Mouse (Mus musculus) cerebellum, postnatal 14 days (tissue): Measurements from ENCODE around the gene Dnah2.
A peak's percentile ranks its signal among the peaks of the same experiment; 100 is the strongest.

ENCODE experiments used
- DNase-seq, 2 experiments: peaks; one replicate each; pipeline ENCODE4 v3.0.0; 2021; ENCODE audit warnings: mixed read lengths in 2 of 2

Dnah2 gene

DNA sequence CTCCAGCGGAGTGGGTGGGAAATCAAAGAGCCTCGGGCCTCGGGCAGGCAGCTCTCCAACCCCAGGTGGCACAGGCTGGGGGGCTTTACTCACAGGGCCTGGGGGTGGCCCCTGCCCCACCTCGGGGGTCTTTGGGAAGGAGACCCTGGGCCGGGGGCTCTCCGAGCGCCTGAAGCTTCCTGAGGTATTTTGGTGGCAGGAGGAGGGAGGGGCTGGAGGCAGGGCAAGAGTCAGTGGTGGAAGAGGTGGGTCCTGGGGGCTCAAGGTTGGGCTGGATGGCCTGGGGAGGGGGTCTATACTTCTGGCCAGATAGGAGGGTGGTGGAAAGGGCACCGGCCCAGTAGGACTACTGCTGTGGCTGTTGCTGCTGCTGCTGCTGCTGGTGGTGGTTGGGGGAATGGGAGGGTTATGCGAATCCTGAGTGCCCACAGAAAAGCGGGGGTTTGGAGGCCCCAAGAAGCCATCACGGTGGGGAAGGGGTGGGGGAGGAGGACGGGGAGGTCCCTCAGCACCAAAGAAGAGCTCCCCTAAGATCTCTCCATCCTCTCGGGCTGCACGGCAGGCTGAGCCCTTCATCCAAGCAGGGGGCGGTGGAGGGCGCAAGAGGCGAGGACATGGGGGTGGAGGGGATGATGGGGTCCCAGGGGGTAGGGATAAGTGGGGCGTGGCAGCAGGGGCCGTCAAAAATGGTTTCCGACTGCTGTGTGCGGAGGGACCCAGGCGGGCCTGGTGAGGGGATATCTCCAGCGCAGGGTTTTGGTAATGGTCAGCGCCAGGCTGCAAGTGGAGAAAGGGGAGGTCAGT is 143.3 kb downstream of the Dnah2 start:
- peak in 1 of 2 experiments; percentile 26 for DNase-seq

DNA sequence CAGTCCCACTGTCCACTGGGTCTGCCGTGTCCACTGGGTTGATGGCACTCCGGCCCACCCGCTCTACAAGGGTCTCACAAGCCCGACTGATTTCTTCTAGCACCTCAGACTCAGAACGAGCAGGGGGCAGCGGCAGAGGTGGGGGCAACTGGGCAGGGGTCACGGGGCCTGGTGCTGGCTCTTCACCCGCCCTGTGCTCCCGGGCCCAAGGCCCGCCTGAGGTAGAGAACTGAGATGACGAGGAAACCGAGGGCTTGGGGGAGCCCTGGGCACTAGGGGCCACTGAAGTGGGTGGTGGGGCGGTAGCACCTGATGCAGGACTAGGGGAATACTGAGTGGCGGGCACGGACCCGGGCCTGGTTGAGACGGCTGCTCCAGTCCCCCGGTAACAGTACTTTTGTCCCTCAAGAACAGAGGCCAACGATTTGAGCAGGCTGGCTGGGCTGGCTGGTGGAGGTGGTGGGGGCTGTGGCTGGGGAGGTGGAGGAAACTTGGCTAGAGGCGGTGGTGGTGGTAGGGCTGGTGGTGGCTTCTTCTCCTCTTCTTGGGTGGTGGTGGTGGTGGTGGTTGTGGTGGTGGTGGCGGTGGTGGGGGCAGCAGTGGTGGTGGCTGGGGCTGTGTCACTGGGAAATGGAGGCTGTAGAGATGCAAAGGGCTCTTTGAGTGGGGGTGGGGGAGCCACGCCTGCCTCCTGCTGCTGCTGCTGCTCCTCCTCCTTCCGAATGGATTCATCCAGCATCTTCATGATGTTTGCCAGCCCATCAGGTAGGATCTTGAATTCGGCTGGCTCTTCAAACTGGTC is 144.1 kb downstream of the Dnah2 start:
- peak; percentile 15 to 42 for DNase-seq

DNA sequence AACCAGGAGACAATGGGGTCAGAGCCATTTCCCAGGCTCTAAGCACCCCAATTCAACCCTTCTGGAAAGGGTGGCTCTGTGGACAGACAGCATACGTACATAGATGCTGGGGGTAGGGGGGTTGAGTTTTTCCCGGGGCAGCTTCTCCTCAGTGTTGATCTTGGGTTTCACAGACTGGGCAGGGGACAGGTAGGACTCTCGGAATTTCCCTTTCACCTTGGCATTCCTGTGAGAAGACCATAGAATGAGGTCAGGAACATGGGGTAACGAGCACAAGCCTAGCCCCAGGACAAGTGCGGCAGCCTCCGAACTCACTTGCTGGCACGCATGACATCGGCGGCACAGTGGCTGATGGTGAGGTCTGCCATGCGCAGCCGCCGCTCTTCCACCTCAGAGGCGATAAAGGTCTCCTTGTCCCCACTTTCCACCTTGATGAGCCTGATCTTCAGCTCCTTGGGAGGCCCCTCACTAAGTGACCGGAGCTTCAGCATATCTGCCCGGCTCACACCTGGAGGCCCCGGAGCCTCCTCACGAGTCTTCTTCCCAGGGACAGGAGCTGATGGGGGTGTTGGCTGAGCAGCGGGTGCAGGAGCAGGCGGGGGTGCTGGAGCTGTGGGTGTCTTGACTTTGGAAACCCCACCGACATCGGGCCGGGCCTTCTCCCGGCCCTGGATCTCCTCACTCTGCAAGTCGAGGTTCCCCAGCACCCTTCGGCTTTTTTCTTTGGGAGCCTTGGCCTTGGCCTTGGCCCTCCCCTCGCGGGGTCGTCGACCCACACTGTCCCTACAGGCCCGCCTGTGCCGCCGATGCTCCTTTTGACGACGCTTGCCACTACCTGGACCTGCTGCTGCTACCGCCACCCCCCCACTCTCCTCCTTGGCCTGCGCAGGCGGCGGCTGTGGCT is 145.0 kb downstream of the Dnah2 start:
- DNase-seq: peak in 1 of 2 experiments; percentile 25

DNA sequence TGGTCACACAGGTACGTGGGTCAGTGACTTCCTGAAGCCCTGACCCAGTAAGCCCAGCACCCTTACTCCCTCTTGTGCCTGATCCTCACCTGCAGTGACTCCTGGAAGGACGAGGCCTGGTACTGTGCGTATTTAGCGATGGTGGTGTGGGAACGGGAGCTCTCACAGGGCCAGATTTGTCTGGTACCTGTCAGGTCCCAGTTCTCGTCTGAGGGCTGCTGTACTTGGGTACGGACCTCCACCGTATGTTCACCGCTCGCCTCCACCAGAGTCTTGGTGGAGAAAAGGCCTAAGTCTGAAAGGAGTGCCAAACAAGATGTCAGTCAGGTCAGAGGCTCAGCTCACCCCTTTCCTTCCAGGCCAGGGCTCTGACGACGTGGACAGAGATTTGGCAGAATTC is 146.9 kb downstream of the Dnah2 start:
- no peak for DNase-seq

DNA sequence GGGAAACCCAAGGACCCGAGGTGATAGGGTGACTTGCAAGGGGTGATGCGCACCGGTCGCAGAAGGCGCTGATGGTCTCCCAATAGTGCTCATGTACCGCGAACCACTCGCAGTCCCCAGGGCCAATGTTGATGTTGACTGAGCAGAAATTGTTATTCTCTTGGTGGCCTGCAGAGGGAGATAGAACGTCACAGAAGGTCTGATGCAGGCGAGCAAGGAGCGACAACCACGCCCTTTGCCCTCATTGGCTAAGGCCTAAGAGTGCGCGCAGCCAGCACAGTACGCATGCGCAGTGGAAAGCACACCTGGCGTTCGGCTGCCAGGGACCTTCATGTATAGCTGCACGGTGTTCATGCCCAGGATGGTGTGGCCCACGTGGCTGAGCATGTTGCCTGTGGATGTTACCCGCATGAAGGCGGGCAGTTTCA is 147.7 kb downstream of the Dnah2 start:
- peak; percentile 95 for DNase-seq

DNA sequence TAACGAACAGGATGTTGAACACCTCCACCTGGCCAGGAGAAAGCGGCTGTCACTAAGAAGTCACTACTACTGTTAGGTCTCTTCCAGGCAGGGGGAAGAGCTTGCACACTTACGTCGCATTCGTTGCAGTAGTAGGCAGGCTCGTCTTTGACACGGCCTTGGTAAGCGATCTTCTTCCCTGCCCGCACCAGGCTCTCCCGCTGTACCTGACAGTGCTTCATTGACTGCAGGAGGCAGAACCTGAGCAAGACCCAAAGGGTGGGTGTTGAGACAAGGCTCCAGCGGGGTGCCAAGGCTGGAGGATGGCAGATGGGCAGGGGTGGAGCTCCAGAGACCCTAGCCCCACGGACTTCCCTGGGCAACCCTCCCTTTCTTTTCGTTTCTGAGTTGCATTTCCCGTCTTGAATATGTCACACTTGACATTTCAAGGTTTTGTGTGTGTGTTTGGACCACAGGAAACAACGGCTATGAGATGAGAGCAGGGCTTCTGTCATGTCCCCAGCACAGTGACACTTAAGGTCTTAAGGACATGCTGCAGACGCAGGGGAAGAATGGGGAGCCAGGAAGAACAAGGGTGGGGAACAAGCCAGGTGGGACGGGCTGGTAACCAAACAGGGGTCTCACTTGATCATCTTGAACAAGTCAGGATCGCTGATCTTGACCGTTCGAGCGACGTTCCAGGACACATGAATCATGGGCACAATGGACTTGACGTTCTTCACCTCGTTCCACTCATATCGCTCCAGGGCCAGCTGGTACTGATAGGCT is 148.6 kb downstream of the Dnah2 start:
- DNase-seq: peak; percentile 33 to 39

DNA sequence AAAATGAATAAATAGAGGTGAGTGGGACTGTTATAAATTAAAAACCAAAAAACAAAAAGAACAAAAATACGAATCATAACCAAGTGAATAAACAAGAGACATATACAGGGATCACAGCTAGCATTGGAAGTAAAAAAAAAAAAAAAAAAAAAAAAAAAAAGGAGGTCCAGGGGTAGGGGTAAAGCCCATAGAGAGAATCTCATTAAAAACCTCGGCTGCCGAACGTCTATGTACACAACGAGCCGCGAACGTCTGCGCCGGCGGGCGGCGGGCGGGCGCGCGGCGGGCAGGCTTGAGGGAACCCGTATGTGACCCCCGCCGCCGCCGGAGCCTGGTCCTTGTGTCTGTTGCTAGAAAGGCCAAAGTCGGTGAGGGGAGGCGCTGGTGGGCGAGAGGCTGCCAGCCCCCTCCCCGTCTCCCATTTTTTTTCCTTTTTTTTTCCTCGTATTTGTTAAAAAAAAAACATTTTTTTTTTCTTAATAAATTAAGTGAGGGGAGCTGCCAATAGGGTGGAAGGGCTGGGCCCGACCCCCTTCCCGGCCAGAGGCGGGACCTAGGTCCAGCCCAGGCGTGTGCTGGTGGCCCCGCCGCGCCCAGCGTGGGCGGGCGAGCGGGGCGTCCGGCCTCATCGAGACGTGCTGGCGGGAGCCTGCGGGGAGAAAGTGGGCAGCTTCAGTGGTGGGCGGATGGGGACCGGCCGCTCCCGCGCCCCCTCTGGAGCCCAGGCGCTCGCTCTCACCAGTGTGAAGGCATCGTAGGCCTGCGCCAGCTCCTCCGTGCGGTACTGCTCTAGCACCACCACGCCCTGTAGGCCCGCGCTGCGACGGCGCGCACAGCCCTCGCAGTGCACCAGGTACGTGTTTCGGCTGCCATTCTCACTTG is 149.5 kb downstream of the Dnah2 start:
- peak; percentile 28 to 45 for DNase-seq

DNA sequence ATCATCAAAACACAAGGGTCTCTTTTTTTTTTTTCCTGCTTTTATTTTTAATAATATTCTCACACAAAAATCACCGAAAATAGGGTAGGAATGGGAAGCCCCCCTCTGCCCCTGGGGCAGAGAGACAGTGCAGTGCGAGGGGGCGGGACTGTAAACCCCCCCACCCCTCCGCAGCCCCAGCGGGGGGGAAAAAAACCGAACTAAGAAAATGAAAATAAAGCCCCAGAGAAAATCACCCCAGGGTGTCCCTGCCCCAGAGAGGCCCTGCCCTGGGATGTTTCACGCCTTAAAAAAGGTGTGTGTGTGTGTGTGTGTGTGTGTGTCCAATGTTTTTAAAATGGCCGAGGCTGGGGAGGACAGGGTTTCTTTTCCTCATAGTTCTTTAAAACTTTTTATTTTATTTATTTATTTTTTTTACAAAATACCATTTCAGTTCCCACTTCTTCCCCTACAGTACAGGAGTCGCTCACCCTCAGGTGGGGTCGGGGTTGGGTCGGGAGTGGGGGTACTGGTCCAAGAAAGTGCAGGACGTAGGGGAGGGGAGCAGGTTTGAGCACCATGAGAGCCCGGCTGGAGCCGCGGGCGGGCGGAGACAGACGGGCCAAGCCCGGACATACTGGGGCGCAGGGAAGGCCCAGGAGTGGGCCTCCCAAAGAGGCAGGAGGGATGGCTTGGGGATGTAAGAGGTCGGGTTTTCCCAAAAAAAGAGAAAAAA is 150.3 kb downstream of the Dnah2 start:
- DNase-seq: peak; percentile 36 to 45

DNA sequence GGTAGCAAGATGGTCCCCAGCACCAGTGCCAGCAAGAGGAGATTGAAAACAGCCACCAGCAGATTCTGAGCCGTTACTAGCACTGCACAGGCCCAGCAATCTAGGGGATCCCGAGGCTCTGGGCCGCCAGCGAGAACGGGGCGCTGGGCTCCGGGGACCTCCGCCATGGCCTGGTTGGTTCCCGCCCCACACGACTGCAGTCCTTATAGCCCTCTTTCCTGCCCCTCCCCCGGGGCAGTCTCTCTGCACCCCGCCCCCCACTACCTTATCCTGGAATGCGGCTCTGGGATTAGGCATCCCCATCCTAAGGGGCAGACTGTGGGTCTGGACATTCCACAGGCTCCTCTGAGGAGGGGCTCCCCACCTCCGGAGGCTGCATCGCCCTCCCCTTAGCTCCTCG is 150.9 kb downstream of the Dnah2 start, which contains the start of gene Tmem88:
Gene Tmem88 (minus strand): TSS at position 176 of the 400 bp plus-strand sequence.
- DNase-seq: peak; percentile 42 to 53

DNA sequence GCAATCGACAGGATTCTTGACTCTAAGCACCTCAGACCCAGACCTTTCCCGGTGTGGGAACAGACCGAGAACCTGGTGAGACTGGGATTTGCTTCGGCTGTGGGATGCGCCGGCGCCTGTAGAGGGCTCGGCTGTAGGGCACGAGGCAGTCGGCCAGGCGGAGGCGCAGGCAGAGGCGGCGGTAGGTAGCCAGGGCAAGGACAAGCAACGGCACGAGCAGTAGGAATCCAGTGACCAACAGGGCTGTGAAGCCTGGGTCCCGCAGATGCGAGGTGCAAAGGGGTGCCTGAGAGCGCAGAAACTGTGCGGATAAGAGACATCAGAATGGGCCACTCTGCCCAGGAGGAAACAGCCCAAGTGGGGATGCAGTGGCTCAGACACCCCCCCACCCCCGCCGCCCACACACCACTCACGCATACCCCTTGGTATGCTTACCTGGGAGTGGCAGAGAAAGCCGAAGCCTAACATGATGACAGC is 151.3 kb downstream of the Dnah2 start:
- DNase-seq: peak; percentile 54 to 67

DNA sequence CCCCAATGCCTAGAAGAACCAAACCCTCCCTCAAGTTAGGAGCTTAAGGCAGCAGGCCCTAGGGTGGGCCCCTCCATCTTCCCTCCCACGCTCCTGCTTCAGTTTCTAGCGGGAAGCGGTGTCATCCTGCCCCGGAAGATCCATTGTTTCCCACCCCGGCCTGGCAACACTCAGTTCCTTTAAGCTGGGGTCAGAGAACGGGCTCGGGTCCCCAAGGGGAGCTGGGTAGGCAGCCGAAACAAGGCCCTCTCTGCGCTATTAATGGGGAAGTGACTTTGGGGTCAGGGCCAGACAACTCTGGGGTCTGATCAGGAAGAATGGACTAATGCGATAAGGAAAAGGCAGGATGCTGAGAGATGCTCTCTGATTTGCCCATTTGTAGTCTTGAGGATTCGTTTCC is 152.1 kb downstream of the Dnah2 start:
- peak; percentile 31 to 41 for DNase-seq

DNA sequence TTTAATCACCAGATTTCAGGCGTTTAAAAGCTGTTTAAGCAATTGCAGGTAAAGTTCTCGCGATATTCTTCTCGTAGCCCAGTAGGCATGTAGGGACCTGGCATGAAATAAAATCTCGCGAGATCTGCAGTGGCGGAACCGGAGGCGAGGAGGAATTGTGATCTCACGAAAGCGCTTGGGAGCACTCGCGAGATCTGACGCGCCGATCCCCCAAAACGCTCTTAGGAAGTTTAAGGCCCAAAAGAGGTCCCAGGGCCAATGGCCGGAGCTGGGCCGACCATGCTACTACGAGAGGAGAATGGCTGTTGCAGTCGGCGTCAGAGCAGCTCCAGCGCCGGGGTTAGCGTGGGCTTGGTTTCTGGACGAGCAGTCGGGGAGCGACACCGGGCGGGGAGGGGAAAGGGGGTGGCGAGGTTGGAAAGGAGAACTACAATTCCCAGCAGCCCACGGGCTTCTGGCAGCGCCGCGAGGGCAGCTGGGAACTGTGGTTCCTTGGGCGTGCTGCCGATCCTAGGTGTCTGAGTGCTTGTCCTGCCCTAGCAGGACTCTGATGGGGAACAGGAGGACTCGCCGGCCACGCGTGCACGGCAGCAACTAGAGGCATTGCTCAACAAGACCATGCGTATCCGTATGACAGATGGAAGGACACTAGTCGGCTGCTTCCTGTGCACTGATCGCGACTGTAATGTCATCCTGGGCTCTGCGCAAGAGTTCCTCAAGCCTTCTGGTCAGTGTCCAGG is 153.1 kb downstream of the Dnah2 start:
- peak; percentile 94 to 97 for DNase-seq

DNA sequence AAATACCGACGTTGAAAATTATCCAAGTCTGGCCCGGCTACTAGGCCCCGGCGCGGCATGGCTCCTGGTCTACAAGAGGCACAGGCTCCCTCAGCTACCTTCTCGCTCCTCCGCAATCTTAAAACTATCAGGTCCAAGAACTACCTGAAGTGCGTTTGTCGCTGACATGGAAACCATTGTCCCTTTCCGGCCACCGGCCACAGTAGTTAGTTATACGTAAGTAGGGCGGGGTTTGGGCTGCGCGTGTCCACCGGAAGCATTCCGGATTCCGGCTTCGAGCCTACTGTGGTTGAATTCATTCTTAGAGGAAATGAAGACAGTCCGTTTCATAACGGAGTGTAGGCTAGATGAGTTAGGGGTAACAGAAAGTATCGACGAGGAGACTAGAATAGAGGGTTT is 153.7 kb downstream of the Dnah2 start, which contains the start of the genes Naa38 and Cyb5d1:
Gene Naa38 (plus strand): TSS at position 253 of the 399 bp plus-strand sequence.
Gene Cyb5d1 (minus strand): TSS at position 397 of the 399 bp plus-strand sequence.
- peak; percentile 91 to 93 for DNase-seq

DNA sequence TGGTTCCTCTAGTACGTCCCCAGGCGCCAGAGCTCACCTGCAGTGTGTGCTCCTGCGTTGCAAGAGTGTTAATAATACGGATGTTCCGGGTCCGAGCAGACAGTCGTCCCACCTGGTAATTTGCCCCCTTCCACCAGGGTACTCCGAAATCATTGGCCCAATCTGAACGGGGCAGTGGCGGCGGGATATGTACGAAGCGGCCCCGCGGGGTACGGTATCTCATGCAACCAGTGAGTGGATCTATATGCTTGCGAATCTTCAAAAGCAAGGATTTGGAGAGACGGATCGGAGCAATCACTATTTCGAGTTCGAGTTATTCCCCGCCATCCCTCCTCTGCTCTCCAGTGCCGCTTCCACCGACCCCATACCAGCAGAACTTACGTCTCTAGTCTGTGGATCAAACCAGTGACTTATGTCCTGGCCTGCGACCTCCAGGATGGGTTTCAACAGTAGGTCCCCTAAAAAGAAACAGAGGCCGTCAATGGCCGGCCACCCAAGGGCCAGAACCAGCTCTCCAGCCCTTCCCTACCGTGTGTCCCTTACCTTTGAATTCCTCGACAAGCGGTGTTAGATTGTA is 154.2 kb downstream of the Dnah2 start:
- DNase-seq: peak in 1 of 2 experiments; percentile 45

DNA sequence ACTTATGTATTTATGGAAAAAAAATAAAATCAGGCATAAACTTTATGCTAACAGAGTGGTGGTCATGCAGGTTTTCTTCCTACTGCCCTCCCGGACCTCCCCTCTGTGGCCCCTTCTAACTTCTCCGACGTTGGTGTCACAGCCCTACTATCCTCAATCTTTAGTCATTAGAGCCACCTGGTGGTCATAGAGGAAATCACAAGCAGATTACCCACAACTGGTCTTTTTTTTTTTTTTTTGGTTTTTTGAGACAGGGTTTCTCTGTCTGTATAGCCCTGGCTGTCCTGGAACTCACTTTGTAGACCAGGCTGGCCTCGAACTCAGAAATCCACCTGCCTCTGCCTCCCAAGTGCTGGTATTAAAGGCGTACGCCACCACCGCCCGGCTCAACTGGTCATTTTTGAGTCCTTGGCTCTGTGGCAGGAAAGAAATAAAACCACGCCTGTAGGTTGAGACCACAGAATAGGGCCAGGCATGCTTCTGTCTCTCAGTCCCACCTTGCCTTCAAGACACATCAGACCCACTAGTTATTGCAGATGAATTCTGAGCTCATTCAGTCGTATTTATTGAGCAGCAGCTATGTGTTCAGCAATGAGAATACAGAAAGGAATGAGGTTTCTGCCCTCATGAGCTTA is 158.4 kb downstream of the Dnah2 start:
- peak; percentile 88 to 90 for DNase-seq

DNA sequence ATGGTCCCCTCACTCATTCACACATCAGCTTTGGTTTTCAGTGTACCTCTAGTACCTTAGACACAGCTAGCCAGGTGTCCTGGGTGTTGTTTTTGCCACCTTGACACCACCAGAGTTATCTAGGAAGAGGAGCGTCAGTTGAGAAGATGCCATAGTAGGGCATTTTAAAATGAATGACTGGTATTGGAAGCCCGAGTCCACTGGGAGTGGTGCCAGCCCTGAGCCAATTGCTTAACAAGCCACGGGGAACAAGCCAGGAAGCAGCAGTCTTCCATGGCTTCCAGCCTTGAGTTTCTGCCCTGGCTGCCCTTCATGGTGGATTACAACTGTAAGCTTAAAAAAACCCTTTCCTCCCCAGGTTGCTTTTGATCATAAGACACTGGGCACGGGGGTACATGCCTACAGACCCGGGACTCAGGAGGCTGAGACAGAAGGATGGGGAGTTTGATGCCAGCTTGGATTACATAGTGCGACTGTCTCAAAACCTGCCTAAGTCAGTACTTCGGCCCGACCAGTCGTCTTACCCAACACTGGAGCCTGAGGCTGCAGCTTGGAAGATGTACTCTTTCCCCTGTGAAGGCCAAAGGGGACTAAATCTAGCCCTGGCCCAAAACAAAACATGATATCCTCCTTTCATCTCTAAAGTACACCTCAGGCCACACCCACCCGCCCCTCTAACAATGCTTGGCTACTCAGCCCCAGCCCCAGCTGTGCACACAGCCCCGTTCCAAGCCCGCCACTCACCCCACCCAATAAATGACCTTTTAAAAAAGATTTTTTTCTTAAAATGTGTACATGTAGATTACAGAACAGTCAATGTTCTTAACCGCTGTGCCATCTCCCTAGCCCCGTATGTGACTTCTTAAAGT is 159.1 kb downstream of the Dnah2 start:
- peak; percentile 78 to 82 for DNase-seq

DNA sequence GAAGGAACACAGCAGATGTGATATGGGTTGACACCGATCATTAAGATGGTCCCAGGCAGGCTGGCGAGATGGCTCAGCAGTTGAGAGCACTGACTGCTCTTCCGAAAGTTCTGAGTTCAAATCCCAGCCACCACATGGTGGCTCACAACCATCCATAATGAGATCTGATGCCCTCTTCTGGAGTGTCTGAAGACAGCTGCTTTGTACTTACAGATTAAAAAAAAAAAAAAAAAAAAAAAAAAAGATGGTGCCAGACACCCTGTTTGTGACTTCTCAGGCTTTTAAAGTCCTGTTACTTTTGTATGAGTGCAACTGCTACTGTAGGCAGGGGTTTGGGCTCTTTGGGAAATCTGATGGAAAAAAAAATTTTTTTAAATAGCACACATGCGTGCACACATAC is 160.2 kb downstream of the Dnah2 start:
- DNase-seq: no peak
